ENCODE assay signal across 8 mouse cellular contexts in genomic region chr3:88254268-88254926, GRCm38 (mm10). TPM values are rescaled to one million over a fixed set of nuclear protein-coding genes. Genes with fewer than 3 reads are reported as not detected.
A peak's percentile ranks its signal among the peaks of the same experiment; 100 is the strongest.
DNase-seq lines count a peak whose midpoint lies in the region; ATAC-seq and TF ChIP-seq lines count a peak whose summit lies in the region.

Gene Rhbg, minus strand, starts transcription at chr3:88254709.

- H3K27me3 ChIP-seq in C2C12 (ENCODE audit: control insufficient read depth, insufficient read depth, insufficient read length), result peaks cover 63% of the 10 kb centered on the region
- peaks cover 22% of the 10 kb centered on the region for H3K27me3 ChIP-seq in embryonic facial prominence, embryonic 11.5 days (ENCODE audit: control insufficient read depth, insufficient read depth, low read length)
- H3K27me3 ChIP-seq in hindbrain, embryonic 12.5 days, result peaks cover 58% of the 10 kb centered on the region
- peaks cover 26% of the 10 kb centered on the region for H3K27me3 ChIP-seq in limb, embryonic 14.5 days (ENCODE audit: control insufficient read depth, insufficient read depth, low read length)
- H3K27me3 ChIP-seq in midbrain, embryonic 13.5 days, result peaks cover 45% of the 10 kb centered on the region

- H3K27ac ChIP-seq in embryonic facial prominence, embryonic 11.5 days (replicated peaks; ENCODE audit: low read depth, low read length), result no peak within 1 kb of the TSS
- H3K27ac ChIP-seq in hindbrain, embryonic 12.5 days, result no peak within 1 kb of the TSS
- no peak within 1 kb of the TSS for H3K27ac ChIP-seq in limb, embryonic 14.5 days (replicated peaks; ENCODE audit: low read depth, low read length)
- no peak within 1 kb of the TSS for H3K27ac ChIP-seq in midbrain, embryonic 13.5 days

- H3K79me3 ChIP-seq in C2C12 (ENCODE audit: low read depth), result no peaks in the 10 kb centered on the region

- peak within 1 kb of the TSS; percentile 39 for H3K9ac ChIP-seq in embryonic facial prominence, embryonic 11.5 days (replicated peaks; ENCODE audit: low read length)
- peak within 1 kb of the TSS; percentile 54 for H3K9ac ChIP-seq in hindbrain, embryonic 12.5 days
- peak within 1 kb of the TSS; percentile 42; the same call in 1 of the 2 replicates for H3K9ac ChIP-seq in limb, embryonic 14.5 days (ENCODE audit: low read depth, low read length, severe bottlenecking)
- peak within 1 kb of the TSS; percentile 62 for H3K9ac ChIP-seq in midbrain, embryonic 13.5 days (replicated peaks)

- TF ChIP-seq POLR2A in limb, embryonic 14.5 days (IDR thresholded peaks at IDR 0.05; ENCODE audit: borderline replicate concordance, extremely low read depth, insufficient read depth, insufficient read length), result no peak

- no peak for ATAC-seq in embryonic facial prominence, embryonic 11.5 days (replicated peaks; ENCODE audit: insufficient number of reproducible peaks, low FRiP score, low TSS enrichment, low read depth)
- ATAC-seq in hindbrain, embryonic 12.5 days (ENCODE audit: low FRiP score), result no peak
- ATAC-seq in limb, embryonic 14.5 days (ENCODE audit: low FRiP score, low read depth), result no peak
- 0 out of 2 replicates have a peak, but pooled peaks have one; percentile 34 for ATAC-seq in midbrain, embryonic 13.5 days

- peak within 1 kb of the TSS; percentile 62 for H3K4me2 ChIP-seq in embryonic facial prominence, embryonic 11.5 days (ENCODE audit: low read depth, low read length)
- peak within 1 kb of the TSS; percentile 65 for H3K4me2 ChIP-seq in hindbrain, embryonic 12.5 days (replicated peaks)
- peak within 1 kb of the TSS; percentile 64 for H3K4me2 ChIP-seq in limb, embryonic 14.5 days (replicated peaks; ENCODE audit: low read depth, low read length, severe bottlenecking)
- peak within 1 kb of the TSS; percentile 59 for H3K4me2 ChIP-seq in midbrain, embryonic 13.5 days (replicated peaks)

- no peak within 1 kb of the TSS for H3K4me3 ChIP-seq in C2C12 (ENCODE audit: insufficient read depth, poor library complexity, severe bottlenecking)
- peak within 1 kb of the TSS; percentile 30 for H3K4me3 ChIP-seq in embryonic facial prominence, embryonic 11.5 days (ENCODE audit: low read depth, low read length)
- H3K4me3 ChIP-seq in hindbrain, embryonic 12.5 days, result peak within 1 kb of the TSS; percentile 35
- H3K4me3 ChIP-seq in limb, embryonic 14.5 days (replicated peaks; ENCODE audit: low read length), result peak within 1 kb of the TSS; percentile 36
- peak within 1 kb of the TSS; percentile 34 for H3K4me3 ChIP-seq in midbrain, embryonic 13.5 days (replicated peaks)

- TF ChIP-seq CTCF in C2C12 (IDR thresholded peaks at IDR 0.05; ENCODE audit: control insufficient read depth, insufficient read depth, insufficient read length), result no peak

- H3K36me3 ChIP-seq in C2C12 (ENCODE audit: control insufficient read depth, insufficient read depth), result no peaks in the 10 kb centered on the region
- H3K36me3 ChIP-seq in embryonic facial prominence, embryonic 11.5 days (replicated peaks; ENCODE audit: control insufficient read depth, insufficient read depth, low read depth, low read length), result no peaks in the 10 kb centered on the region
- no peaks in the 10 kb centered on the region for H3K36me3 ChIP-seq in hindbrain, embryonic 12.5 days
- no peaks in the 10 kb centered on the region for H3K36me3 ChIP-seq in limb, embryonic 14.5 days (ENCODE audit: control insufficient read depth, insufficient read depth, low read length)
- H3K36me3 ChIP-seq in midbrain, embryonic 13.5 days, result no peaks in the 10 kb centered on the region

- H3ac ChIP-seq in C2C12 (ENCODE audit: control insufficient read depth, insufficient read length, low read depth), result peak within 1 kb of the TSS; percentile 2

- H3K79me2 ChIP-seq in C2C12 (ENCODE audit: control insufficient read depth, insufficient read depth), result no peaks in the 10 kb centered on the region

- no peaks in the 10 kb centered on the region for H3K9me3 ChIP-seq in embryonic facial prominence, embryonic 11.5 days (replicated peaks; ENCODE audit: control insufficient read depth, low read length)
- no peaks in the 10 kb centered on the region for H3K9me3 ChIP-seq in hindbrain, embryonic 12.5 days (replicated peaks)
- no peaks in the 10 kb centered on the region for H3K9me3 ChIP-seq in limb, embryonic 14.5 days (ENCODE audit: control insufficient read depth, low read length)
- no peaks in the 10 kb centered on the region for H3K9me3 ChIP-seq in midbrain, embryonic 13.5 days

- peak; percentile 73 for DNase-seq in Muller cell, postnatal 12 days (ENCODE audit: inconsistent ontology term)
- peak; percentile 45 for DNase-seq in embryonic facial prominence, embryonic 11.5 days (ENCODE audit: low spot score)
- DNase-seq in limb, embryonic 14.5 days (ENCODE audit: low spot score), result no peak
- no peak for DNase-seq in layer of hippocampus, adult 8-10 months (ENCODE audit: low spot score in 2 of 2)
- DNase-seq in frontal cortex, postnatal 25 days (ENCODE audit: low spot score in 2 of 2), result no peak

- 3% methylated on average over 34 of the region's 34 CpGs for WGBS in embryonic facial prominence, embryonic 11.5 days
- 1% methylated on average over 34 of the region's 34 CpGs for WGBS in hindbrain, embryonic 12.5 days
- WGBS in limb, embryonic 14.5 days, result under 1% methylated on average over 34 of the region's 34 CpGs
- WGBS in midbrain, embryonic 13.5 days, result 2% methylated on average over 34 of the region's 34 CpGs

- peaks cover 2% of the 10 kb centered on the region; the same call in 1 of the 2 replicates for H3K4me1 ChIP-seq in embryonic facial prominence, embryonic 11.5 days (ENCODE audit: control insufficient read depth, insufficient read depth, low read length)
- H3K4me1 ChIP-seq in hindbrain, embryonic 12.5 days, result peaks cover 7% of the 10 kb centered on the region
- H3K4me1 ChIP-seq in limb, embryonic 14.5 days (ENCODE audit: control insufficient read depth, insufficient read depth, low read length), result no peaks in the 10 kb centered on the region
- peaks cover 8% of the 10 kb centered on the region for H3K4me1 ChIP-seq in midbrain, embryonic 13.5 days (replicated peaks)

TF ChIP-seq in C2C12, 6 proteins besides CTCF, POLR2A, EP300 and RAD21:
- TF ChIP-seq MAX (IDR thresholded peaks at IDR 0.05), result no peak
- no peak for TF ChIP-seq CEBPB (IDR thresholded peaks at IDR 0.05; ENCODE audit: low read depth)
- no peak for TF ChIP-seq FOSL1 (IDR thresholded peaks at IDR 0.05; ENCODE audit: insufficient read depth, low read length, poor library complexity, severe bottlenecking)
- no peak for TF ChIP-seq USF1 (IDR thresholded peaks at IDR 0.05; ENCODE audit: low read depth)
- no peak for TF ChIP-seq MYOG (IDR thresholded peaks at IDR 0.05; ENCODE audit: control insufficient read depth, extremely low read depth, insufficient read length)
- TF ChIP-seq MYOD1 (IDR thresholded peaks at IDR 0.05; ENCODE audit: control insufficient read depth, insufficient read length, low read depth), result no peak

RNA-seq across cellular contexts. Expression of gene Rhbg, which starts in this region (rescaled TPM):
- polyA plus RNA-seq in C2C12 (2012; fragmentation: generic; extraction: Trizol), result not detected
- 0.25 and 0.26 TPM in 2 replicates for polyA plus RNA-seq in embryonic facial prominence, embryonic 11.5 days (2014; fragmentation: Nextera tagmentation; extraction: Ambion mirVana)
- polyA plus RNA-seq in hindbrain, embryonic 12.5 days (2016; fragmentation: Nextera tagmentation; extraction: Ambion mirVana), result 0.23 and 0.25 TPM in 2 replicates
- polyA plus RNA-seq in limb, embryonic 14.5 days (2012; rRNA removed), result 10.5 and 11.0 TPM in 2 replicates
- 17.0 and 17.2 TPM in 2 replicates for polyA plus RNA-seq in limb, embryonic 14.5 days (2014; fragmentation: Nextera tagmentation; extraction: Ambion mirVana)
- polyA plus RNA-seq in midbrain, embryonic 13.5 days (2015; fragmentation: Nextera tagmentation; extraction: Ambion mirVana), result 0.12 TPM in 1 of 2 replicates, not detected in the other
- not detected for total RNA-seq in layer of hippocampus, adult 8-10 months (2022)

Comparison
In these comparisons a context has a peak if more than half of its experiments do, and no peak if none do; other contexts are left out.
1. Peak in DNase-seq, H3K4me3 ChIP-seq, H3K9ac ChIP-seq and H3K4me2 ChIP-seq in embryonic facial prominence, embryonic 11.5 days; RNA of the gene not detected or under 1 TPM.
2. Peak in ATAC-seq, H3K4me3 ChIP-seq, H3K9ac ChIP-seq and H3K4me2 ChIP-seq in midbrain, embryonic 13.5 days; RNA of the gene not detected or under 1 TPM.